Mouse (Mus musculus): ENCODE data around the gene Fgd6. TPM values are rescaled to one million over a fixed set of nuclear protein-coding genes. Genes with fewer than 3 reads are reported as not detected.

Gene Fgd6
- polyA plus RNA-seq, 1 experiment from 2014 or later: 2.2 TPM

DNA sequence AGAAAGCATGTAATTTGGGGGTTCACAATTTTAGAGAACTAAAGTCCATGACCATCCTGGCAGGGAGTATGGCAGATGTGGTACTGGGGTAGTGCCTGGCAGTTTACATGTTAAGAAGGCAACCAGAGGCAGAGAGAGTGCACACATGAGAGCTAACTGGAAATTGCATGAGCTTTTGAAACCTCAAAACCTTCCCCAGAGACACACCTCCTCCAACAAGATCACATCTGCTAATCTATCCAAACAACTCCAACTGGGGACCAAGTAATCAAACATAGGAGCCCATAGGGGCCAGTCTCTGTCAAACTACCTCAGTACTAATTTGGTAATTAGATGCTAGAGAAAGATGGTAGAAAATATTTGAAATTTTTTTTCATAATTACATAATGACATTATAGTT lies 118.0 kb downstream of the Fgd6 start:
- Histone ChIP-seq H3K27ac (ENCODE audit: low read depth, low read length) (no peak overlapping the region), H3K4me3 (ENCODE audit: low read depth, low read length) (no peak overlapping the region), H3K27me3 (replicated peaks; ENCODE audit: control insufficient read depth, insufficient read depth, low read length) (no peaks in the 10 kb centered on the region), H3K4me2 (replicated peaks; ENCODE audit: low read depth) (no peak overlapping the region), H3K9me3 (ENCODE audit: control insufficient read depth) (no peaks in the 10 kb centered on the region), H3K4me1 (replicated peaks; ENCODE audit: control insufficient read depth, insufficient read depth, low read length) (peaks cover 9% of the 10 kb centered on the region; the same call in 1 of the 2 replicates), H3K36me3 (ENCODE audit: control insufficient read depth, insufficient read depth) (0 out of 2 replicates have a peak, but pooled peaks cover 13% of the 10 kb centered on the region), H3K9ac (ENCODE audit: low read depth, low read length) (no peak overlapping the region)
- ATAC-seq: no peak
- TF ChIP-seq CTCF (IDR thresholded peaks at IDR 0.05; ENCODE audit: low read depth): no peak

DNA sequence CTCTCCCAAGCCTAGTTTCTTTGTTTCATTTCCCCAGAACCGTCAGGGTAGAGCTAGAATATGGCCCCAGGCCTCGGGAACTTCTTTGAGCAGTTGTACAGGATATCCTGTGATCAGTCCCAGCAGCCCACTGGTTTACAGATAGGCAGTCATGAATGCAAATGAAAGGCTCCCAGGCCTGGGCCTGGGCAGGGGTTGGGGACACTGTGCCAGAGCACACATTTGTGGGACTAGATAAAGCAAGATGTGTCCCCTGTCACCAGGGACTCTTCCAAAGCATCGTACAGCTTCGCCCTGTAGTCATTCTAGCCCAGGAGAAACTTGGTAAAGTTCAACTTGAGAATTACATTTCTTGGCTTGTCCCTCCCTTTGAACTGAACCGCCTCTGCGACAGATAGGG lies 123.2 kb downstream of the Fgd6 start:
- Histone ChIP-seq H3K9ac (ENCODE audit: low read depth, low read length) (no peak overlapping the region), H3K4me2 (replicated peaks; ENCODE audit: low read depth) (no peak overlapping the region), H3K27me3 (replicated peaks; ENCODE audit: control insufficient read depth, insufficient read depth, low read length) (no peaks in the 10 kb centered on the region), H3K27ac (ENCODE audit: low read depth, low read length) (no peak overlapping the region), H3K4me3 (ENCODE audit: low read depth, low read length) (no peak overlapping the region), H3K9me3 (ENCODE audit: control insufficient read depth) (no peaks in the 10 kb centered on the region), H3K4me1 (replicated peaks; ENCODE audit: control insufficient read depth, insufficient read depth, low read length) (no peaks in the 10 kb centered on the region), H3K36me3 (ENCODE audit: control insufficient read depth, insufficient read depth) (peaks cover 42% of the 10 kb centered on the region)
- no peak for ATAC-seq
- TF ChIP-seq CTCF (IDR thresholded peaks at IDR 0.05; ENCODE audit: low read depth): no peak
- WGBS: 94% methylated on average over 6 of the region's 6 CpGs

DNA sequence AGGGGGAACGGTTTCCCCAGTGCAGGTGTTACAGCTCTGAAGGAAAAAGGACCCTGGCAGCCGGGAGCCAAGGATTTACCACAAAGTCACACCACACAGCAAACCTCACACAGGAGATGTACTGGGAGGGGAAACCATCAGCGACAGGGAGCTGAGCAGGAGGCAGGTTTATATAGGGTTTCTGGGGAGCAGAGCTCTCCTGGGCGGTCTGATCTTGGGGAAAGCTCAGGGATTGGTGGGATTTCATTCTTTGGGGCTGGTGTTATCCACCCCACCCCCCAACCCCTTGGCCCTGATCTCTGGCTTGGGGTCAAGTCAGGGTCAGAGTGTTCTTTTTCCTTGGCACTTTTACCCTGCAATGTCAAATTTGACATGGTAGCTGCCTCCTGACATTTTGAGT lies 123.6 kb downstream of the Fgd6 start:
- H3K4me2 ChIP-seq (replicated peaks; ENCODE audit: low read depth): no peak overlapping the region
- no peak overlapping the region for H3K4me3 ChIP-seq (ENCODE audit: low read depth, low read length)
- H3K36me3 ChIP-seq (ENCODE audit: control insufficient read depth, insufficient read depth): peaks cover 46% of the 10 kb centered on the region
- TF ChIP-seq CTCF (IDR thresholded peaks at IDR 0.05; ENCODE audit: low read depth): no peak
- H3K27me3 ChIP-seq (replicated peaks; ENCODE audit: control insufficient read depth, insufficient read depth, low read length): no peaks in the 10 kb centered on the region
- no peak overlapping the region for H3K27ac ChIP-seq (ENCODE audit: low read depth, low read length)
- no peak for ATAC-seq
- no peaks in the 10 kb centered on the region for H3K4me1 ChIP-seq (replicated peaks; ENCODE audit: control insufficient read depth, insufficient read depth, low read length)
- WGBS: 95% methylated on average over 4 of the region's 4 CpGs
- no peaks in the 10 kb centered on the region for H3K9me3 ChIP-seq (ENCODE audit: control insufficient read depth)
- H3K9ac ChIP-seq (ENCODE audit: low read depth, low read length): no peak overlapping the region

DNA sequence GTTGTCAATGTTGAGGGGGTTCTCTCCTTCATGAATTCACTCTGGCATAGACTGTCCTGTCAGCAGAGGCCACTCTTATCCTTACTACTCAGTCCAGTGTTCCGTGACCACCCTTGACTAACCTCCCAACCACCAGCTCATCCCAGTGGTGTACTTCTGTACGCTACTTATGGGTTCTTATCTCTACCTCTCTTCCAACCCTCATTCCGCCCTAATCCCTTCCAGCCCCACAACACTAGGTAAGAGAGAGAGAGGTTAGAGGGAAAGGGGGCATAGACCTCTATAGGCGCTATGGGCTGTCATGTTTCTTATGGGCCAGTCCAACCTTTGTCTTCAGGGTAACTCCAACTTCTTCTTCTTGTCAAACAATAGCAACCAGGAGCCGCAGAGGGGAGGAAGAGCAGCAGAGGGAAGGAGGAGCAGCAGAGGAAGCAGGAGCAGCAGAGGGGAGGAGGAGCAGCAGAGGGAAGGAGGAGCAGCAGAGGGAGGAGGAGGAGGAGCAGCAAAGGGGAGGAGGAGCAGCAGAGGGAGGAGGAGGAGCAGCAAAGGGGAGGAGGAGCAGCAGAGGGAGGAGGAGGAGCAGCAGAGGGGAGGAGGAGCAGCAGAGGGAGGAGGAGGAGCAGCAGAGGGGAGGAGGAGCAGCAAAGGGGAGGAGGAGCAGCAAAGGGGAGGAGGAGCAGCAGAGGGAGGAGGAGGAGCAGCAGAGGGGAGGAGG lies 125.4 kb downstream of the Fgd6 start:
- Histone ChIP-seq H3K9me3 (ENCODE audit: control insufficient read depth) (no peaks in the 10 kb centered on the region), H3K27ac (ENCODE audit: low read depth, low read length) (no peak overlapping the region), H3K4me3 (ENCODE audit: low read depth, low read length) (no peak overlapping the region), H3K4me2 (replicated peaks; ENCODE audit: low read depth) (no peak overlapping the region), H3K4me1 (replicated peaks; ENCODE audit: control insufficient read depth, insufficient read depth, low read length) (no peaks in the 10 kb centered on the region), H3K27me3 (replicated peaks; ENCODE audit: control insufficient read depth, insufficient read depth, low read length) (no peaks in the 10 kb centered on the region), H3K36me3 (ENCODE audit: control insufficient read depth, insufficient read depth) (peaks cover 46% of the 10 kb centered on the region), H3K9ac (ENCODE audit: low read depth, low read length) (no peak overlapping the region)
- WGBS: 85% methylated on average over 5 of the region's 5 CpGs
- ATAC-seq: no peak
- TF ChIP-seq CTCF (IDR thresholded peaks at IDR 0.05; ENCODE audit: low read depth): no peak

DNA sequence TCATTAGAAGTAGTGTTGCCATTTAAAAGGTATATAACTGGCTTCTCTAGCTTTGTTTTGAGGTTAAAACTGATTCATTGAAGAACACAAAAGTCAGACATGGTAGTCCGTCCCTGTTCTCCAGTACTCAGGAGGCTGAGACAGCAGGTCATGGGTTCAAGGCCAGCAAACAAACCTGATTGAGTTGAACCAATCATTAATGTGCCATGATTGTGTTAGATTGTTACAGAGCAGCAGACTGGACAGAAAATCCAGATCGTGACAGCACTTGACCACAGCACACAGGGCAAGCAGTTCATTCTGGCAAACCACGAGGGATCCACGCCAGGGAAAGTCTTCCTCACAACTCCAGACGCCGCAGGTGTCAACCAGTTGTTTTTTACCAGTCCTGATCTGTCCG lies 126.2 kb downstream of the Fgd6 start:
- no peak for TF ChIP-seq CTCF (IDR thresholded peaks at IDR 0.05; ENCODE audit: low read depth)
- Histone ChIP-seq H3K27me3 (replicated peaks; ENCODE audit: control insufficient read depth, insufficient read depth, low read length) (no peaks in the 10 kb centered on the region), H3K9me3 (ENCODE audit: control insufficient read depth) (no peaks in the 10 kb centered on the region), H3K27ac (ENCODE audit: low read depth, low read length) (no peak overlapping the region), H3K9ac (ENCODE audit: low read depth, low read length) (no peak overlapping the region), H3K36me3 (ENCODE audit: control insufficient read depth, insufficient read depth) (peaks cover 49% of the 10 kb centered on the region), H3K4me1 (replicated peaks; ENCODE audit: control insufficient read depth, insufficient read depth, low read length) (no peaks in the 10 kb centered on the region), H3K4me3 (ENCODE audit: low read depth, low read length) (no peak overlapping the region), H3K4me2 (replicated peaks; ENCODE audit: low read depth) (no peak overlapping the region)
- 91% methylated on average over 7 of the region's 7 CpGs for WGBS
- ATAC-seq: no peak

DNA sequence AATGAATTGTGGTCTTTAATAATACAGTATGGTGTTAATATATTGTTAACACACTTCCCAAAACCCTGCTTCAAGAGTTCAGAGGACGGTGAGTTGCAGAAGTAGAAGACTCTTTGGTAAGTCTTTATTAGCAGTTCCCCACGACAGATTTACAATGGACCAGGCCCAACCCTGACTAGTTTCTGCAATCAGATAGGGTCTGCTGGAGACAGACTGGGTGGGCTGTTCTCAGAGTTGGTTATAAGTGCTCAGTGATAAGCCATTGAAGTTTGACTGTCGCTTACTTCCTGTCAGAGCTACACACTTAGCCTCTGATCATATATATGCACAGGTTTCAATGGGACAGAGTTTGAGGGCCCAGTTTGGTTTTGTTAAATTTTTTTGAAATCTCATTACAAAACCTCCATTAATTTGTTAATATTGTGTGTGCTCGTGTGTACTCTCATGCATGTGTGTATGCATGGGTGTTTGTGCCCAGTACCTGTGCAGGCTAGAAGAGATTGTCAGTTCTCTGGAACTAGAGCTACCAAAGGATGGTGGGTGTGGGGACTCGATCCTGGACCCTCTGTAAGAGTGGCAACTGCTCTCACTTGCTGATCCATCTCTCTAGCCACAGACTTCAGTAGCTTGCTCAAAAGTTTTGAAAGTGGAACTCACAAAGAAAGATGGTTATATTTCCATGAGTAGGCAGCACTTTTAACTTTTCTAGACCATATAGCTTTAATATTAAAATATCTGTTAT lies 128.5 kb downstream of the Fgd6 start:
- ATAC-seq: no peak
- Histone ChIP-seq H3K9ac (ENCODE audit: low read depth, low read length) (no peak overlapping the region), H3K27me3 (replicated peaks; ENCODE audit: control insufficient read depth, insufficient read depth, low read length) (no peaks in the 10 kb centered on the region), H3K4me3 (ENCODE audit: low read depth, low read length) (no peak overlapping the region), H3K27ac (ENCODE audit: low read depth, low read length) (no peak overlapping the region), H3K36me3 (ENCODE audit: control insufficient read depth, insufficient read depth) (peaks cover 57% of the 10 kb centered on the region), H3K4me1 (replicated peaks; ENCODE audit: control insufficient read depth, insufficient read depth, low read length) (no peaks in the 10 kb centered on the region), H3K9me3 (ENCODE audit: control insufficient read depth) (no peaks in the 10 kb centered on the region), H3K4me2 (replicated peaks; ENCODE audit: low read depth) (no peak overlapping the region)
- WGBS: 83% methylated on average over 5 of the region's 5 CpGs
- no peak for TF ChIP-seq CTCF (IDR thresholded peaks at IDR 0.05; ENCODE audit: low read depth)

Data from intestine, postnatal 0 days (tissue).